ENCODE assay signal across 23 mouse cellular contexts in genomic region chr2:32295285-32295684, GRCm38 (mm10). TPM values are rescaled to one million over a fixed set of nuclear protein-coding genes. Genes with fewer than 3 reads are reported as not detected.
DNase-seq lines count a peak whose midpoint lies in the region; ATAC-seq and TF ChIP-seq lines count a peak whose summit lies in the region.
"Had no signal": no experiment of that assay in that cellular context is flagged by ENCODE, and none has a peak within 500 bp of the region (broad histone marks: within the 10 kb centered on the region; RNA-seq: fewer than 3 reads in every experiment).

No protein-coding gene starts in this region.

- peaks cover 81% of the 10 kb centered on the region for H3K36me3 ChIP-seq in liver, embryonic 12.5 days
- peaks cover 48% of the 10 kb centered on the region for H3K36me3 ChIP-seq in liver, postnatal 0 days (replicated peaks; ENCODE audit: insufficient read depth, low read length)
- peaks cover 31% of the 10 kb centered on the region for H3K36me3 ChIP-seq in intestine, embryonic 16.5 days (ENCODE audit: control insufficient read depth, insufficient read depth, low read length)
- peaks cover 15% of the 10 kb centered on the region for H3K36me3 ChIP-seq in stomach, embryonic 16.5 days (ENCODE audit: control insufficient read depth, insufficient read depth, low read length)
- peaks cover 55% of the 10 kb centered on the region for H3K36me3 ChIP-seq in neural tube, embryonic 15.5 days

- H3K27ac ChIP-seq in liver, embryonic 12.5 days: no peak overlapping the region
- H3K27ac ChIP-seq in liver, postnatal 0 days (ENCODE audit: low read depth): no peak overlapping the region
- H3K27ac ChIP-seq in intestine, embryonic 16.5 days (ENCODE audit: low read length): no peak overlapping the region
- no peak overlapping the region for H3K27ac ChIP-seq in stomach, embryonic 16.5 days (ENCODE audit: low read length)
- no peak overlapping the region for H3K27ac ChIP-seq in neural tube, embryonic 15.5 days (replicated peaks)
- H3K27ac ChIP-seq: embryonic facial prominence, embryonic 13.5 days; forebrain, embryonic 10.5 days; hindbrain, embryonic 12.5 days; hindbrain, embryonic 15.5 days had no signal

- ATAC-seq in liver, embryonic 12.5 days: 0 out of 2 replicates have a peak, but pooled peaks have one; percentile 18
- no peak for ATAC-seq in liver, postnatal 0 days
- peak; percentile 64; the same call in 1 of the 2 replicates for ATAC-seq in intestine, embryonic 16.5 days
- ATAC-seq in stomach, embryonic 16.5 days (ENCODE audit: insufficient read depth, low FRiP score): peak; percentile 61; the same call in 1 of the 2 replicates
- no peak for ATAC-seq in neural tube, embryonic 15.5 days (ENCODE audit: low FRiP score)
- ATAC-seq: CD4-positive, CD25-positive, alpha-beta regulatory T cell, adult 4 months; forebrain, embryonic 14.5 days; forebrain, postnatal 0 days had no signal

- H3K9me3 ChIP-seq in liver, embryonic 12.5 days (replicated peaks): no peaks in the 10 kb centered on the region
- no peaks in the 10 kb centered on the region for H3K9me3 ChIP-seq in liver, postnatal 0 days (ENCODE audit: low read length)
- H3K9me3 ChIP-seq in intestine, embryonic 16.5 days (ENCODE audit: control insufficient read depth, low read length): no peaks in the 10 kb centered on the region
- H3K9me3 ChIP-seq in stomach, embryonic 16.5 days (replicated peaks; ENCODE audit: control insufficient read depth, low read length): no peaks in the 10 kb centered on the region
- no peaks in the 10 kb centered on the region for H3K9me3 ChIP-seq in neural tube, embryonic 15.5 days (replicated peaks)
- H3K9me3 ChIP-seq: embryonic facial prominence, embryonic 13.5 days; forebrain, embryonic 10.5 days; hindbrain, embryonic 12.5 days; hindbrain, embryonic 15.5 days had no signal

- H3K27me3 ChIP-seq in liver, embryonic 12.5 days (replicated peaks): no peaks in the 10 kb centered on the region
- H3K27me3 ChIP-seq in liver, postnatal 0 days (ENCODE audit: insufficient read depth, low read length): no peaks in the 10 kb centered on the region
- no peaks in the 10 kb centered on the region for H3K27me3 ChIP-seq in intestine, embryonic 16.5 days (replicated peaks; ENCODE audit: control insufficient read depth, insufficient read depth, low read length)
- H3K27me3 ChIP-seq in stomach, embryonic 16.5 days (ENCODE audit: control insufficient read depth, insufficient read depth, low read length): no peaks in the 10 kb centered on the region
- H3K27me3 ChIP-seq in neural tube, embryonic 15.5 days (replicated peaks): no peaks in the 10 kb centered on the region
- H3K27me3 ChIP-seq: embryonic facial prominence, embryonic 13.5 days; hindbrain, embryonic 12.5 days; hindbrain, embryonic 15.5 days had no signal

- no peak for DNase-seq in liver, postnatal 0 days
- DNase-seq in adrenal gland, postnatal 10 days: no peak
- DNase-seq: adrenal gland, adult 2 months; adrenal gland, postnatal 25 days; cerebellum, adult 11-12 months; cerebellum, adult 8-10 months; forebrain, postnatal 0 days; gastrocnemius, adult 2 months; gastrocnemius, postnatal 14 days; heart, adult 11 months had no signal

- TF ChIP-seq CTCF in liver, postnatal 0 days (IDR thresholded peaks at IDR 0.05; ENCODE audit: low read depth): no peak

- 0 out of 2 replicates have a peak, but pooled peaks cover 2% of the 10 kb centered on the region for H3K4me1 ChIP-seq in liver, embryonic 12.5 days
- peaks cover 4% of the 10 kb centered on the region; the same call in 1 of the 2 replicates for H3K4me1 ChIP-seq in liver, postnatal 0 days (ENCODE audit: insufficient read depth)
- no peaks in the 10 kb centered on the region; the same call in 1 of the 2 replicates for H3K4me1 ChIP-seq in intestine, embryonic 16.5 days (ENCODE audit: control insufficient read depth, insufficient read depth, low read length)
- 0 out of 2 replicates have a peak, but pooled peaks cover 5% of the 10 kb centered on the region for H3K4me1 ChIP-seq in stomach, embryonic 16.5 days (ENCODE audit: control insufficient read depth, insufficient read depth, low read length)
- 0 out of 2 replicates have a peak, but pooled peaks cover 4% of the 10 kb centered on the region for H3K4me1 ChIP-seq in neural tube, embryonic 15.5 days
- H3K4me1 ChIP-seq: forebrain, embryonic 10.5 days; hindbrain, embryonic 12.5 days; hindbrain, embryonic 15.5 days had no signal

- 76% methylated on average over 3 of the region's 3 CpGs for WGBS in liver, embryonic 12.5 days (ENCODE audit: insufficient replicate concordance)
- 90% methylated on average over 3 of the region's 3 CpGs for WGBS in liver, postnatal 0 days (ENCODE audit: insufficient replicate concordance)
- WGBS in intestine, embryonic 16.5 days: 79% methylated on average over 3 of the region's 3 CpGs
- 80% methylated on average over 3 of the region's 3 CpGs for WGBS in stomach, embryonic 16.5 days
- 84% methylated on average over 3 of the region's 3 CpGs for WGBS in neural tube, embryonic 15.5 days

- no peak overlapping the region for H3K4me2 ChIP-seq in liver, embryonic 12.5 days
- no peak overlapping the region for H3K4me2 ChIP-seq in liver, postnatal 0 days (ENCODE audit: low read depth, low read length)
- no peak overlapping the region for H3K4me2 ChIP-seq in intestine, embryonic 16.5 days (ENCODE audit: low read depth, low read length)
- H3K4me2 ChIP-seq in stomach, embryonic 16.5 days (ENCODE audit: low read depth, low read length): no peak overlapping the region
- no peak overlapping the region for H3K4me2 ChIP-seq in neural tube, embryonic 15.5 days
- H3K4me2 ChIP-seq: embryonic facial prominence, embryonic 13.5 days; heart, embryonic 11.5 days; hindbrain, embryonic 12.5 days; hindbrain, embryonic 15.5 days had no signal

- no peak overlapping the region for H3K9ac ChIP-seq in liver, embryonic 12.5 days
- no peak overlapping the region for H3K9ac ChIP-seq in liver, postnatal 0 days (replicated peaks)
- no peak overlapping the region for H3K9ac ChIP-seq in intestine, embryonic 16.5 days (ENCODE audit: low read depth, low read length)
- H3K9ac ChIP-seq in stomach, embryonic 16.5 days (ENCODE audit: low read length): no peak overlapping the region
- no peak overlapping the region for H3K9ac ChIP-seq in neural tube, embryonic 15.5 days (replicated peaks)
- H3K9ac ChIP-seq: embryonic facial prominence, embryonic 13.5 days; forebrain, postnatal 0 days; hindbrain, embryonic 12.5 days; hindbrain, embryonic 15.5 days had no signal

- no peak overlapping the region for H3K4me3 ChIP-seq in liver, embryonic 12.5 days
- H3K4me3 ChIP-seq in liver, postnatal 0 days (ENCODE audit: low read depth, low read length): no peak overlapping the region
- no peak overlapping the region for H3K4me3 ChIP-seq in intestine, embryonic 16.5 days (ENCODE audit: low read length)
- no peak overlapping the region for H3K4me3 ChIP-seq in stomach, embryonic 16.5 days (replicated peaks; ENCODE audit: low read length)
- H3K4me3 ChIP-seq in neural tube, embryonic 15.5 days (replicated peaks): no peak overlapping the region
- H3K4me3 ChIP-seq: embryonic facial prominence, embryonic 13.5 days; forebrain, embryonic 10.5 days; gastrocnemius, adult 2 months; hindbrain, embryonic 12.5 days; hindbrain, embryonic 15.5 days had no signal

- TF ChIP-seq EP300 in liver, postnatal 0 days (IDR thresholded peaks at IDR 0.05; ENCODE audit: low read depth): no peak

RNA-seq across cellular contexts. Expression of gene Swi5, which starts 7.4 kb away (rescaled TPM):
- 214 and 218 TPM in 2 replicates for polyA plus RNA-seq in liver, embryonic 12.5 days (2016; fragmentation: Nextera tagmentation; extraction: Ambion mirVana)
- 188 and 209 TPM in 2 replicates for polyA plus RNA-seq in liver, postnatal 0 days (2015; fragmentation: Nextera tagmentation; extraction: Ambion mirVana)
- 342 and 377 TPM in 2 replicates for polyA plus RNA-seq in intestine, embryonic 16.5 days (2015; fragmentation: Nextera tagmentation; extraction: Ambion mirVana)
- 372 and 388 TPM in 2 replicates for polyA plus RNA-seq in stomach, embryonic 16.5 days (2015; fragmentation: Nextera tagmentation; extraction: Ambion mirVana)
- 421 and 448 TPM in 2 replicates for polyA plus RNA-seq in neural tube, embryonic 15.5 days (2015; fragmentation: Nextera tagmentation; extraction: Ambion mirVana)
- 100 to 1,000 TPM; 248 to 255 TPM for total RNA-seq in adrenal gland, postnatal 10 days (2021)

RNA-seq across cellular contexts. Expression of gene Golga2, which starts 8.1 kb away (rescaled TPM):
- polyA plus RNA-seq in liver, embryonic 12.5 days (2016; fragmentation: Nextera tagmentation; extraction: Ambion mirVana): 13.0 and 14.4 TPM in 2 replicates
- polyA plus RNA-seq in liver, postnatal 0 days (2015; fragmentation: Nextera tagmentation; extraction: Ambion mirVana): 5.8 and 7.0 TPM in 2 replicates
- 21.5 and 21.6 TPM in 2 replicates for polyA plus RNA-seq in intestine, embryonic 16.5 days (2015; fragmentation: Nextera tagmentation; extraction: Ambion mirVana)
- polyA plus RNA-seq in stomach, embryonic 16.5 days (2015; fragmentation: Nextera tagmentation; extraction: Ambion mirVana): 24.6 TPM in 2 replicates
- 27.5 and 31.3 TPM in 2 replicates for polyA plus RNA-seq in neural tube, embryonic 15.5 days (2015; fragmentation: Nextera tagmentation; extraction: Ambion mirVana)
- 10 to 100 TPM; 62.1 to 77.3 TPM for total RNA-seq in adrenal gland, postnatal 10 days (2021)

RNA-seq across cellular contexts. Expression of gene Uck1, which starts 35.3 kb away (rescaled TPM):
- polyA plus RNA-seq in liver, embryonic 12.5 days (2016; fragmentation: Nextera tagmentation; extraction: Ambion mirVana): 39.9 and 42.0 TPM in 2 replicates
- 26.9 and 33.3 TPM in 2 replicates for polyA plus RNA-seq in liver, postnatal 0 days (2015; fragmentation: Nextera tagmentation; extraction: Ambion mirVana)
- 72.4 and 74.4 TPM in 2 replicates for polyA plus RNA-seq in intestine, embryonic 16.5 days (2015; fragmentation: Nextera tagmentation; extraction: Ambion mirVana)
- 53.4 and 59.7 TPM in 2 replicates for polyA plus RNA-seq in stomach, embryonic 16.5 days (2015; fragmentation: Nextera tagmentation; extraction: Ambion mirVana)
- polyA plus RNA-seq in neural tube, embryonic 15.5 days (2015; fragmentation: Nextera tagmentation; extraction: Ambion mirVana): 88.6 and 95.8 TPM in 2 replicates
- total RNA-seq in adrenal gland, postnatal 10 days (2021): 100 to 1,000 TPM; 129 to 184 TPM

RNA-seq across cellular contexts. Expression of gene Ciz1, which starts 56.8 kb away (rescaled TPM):
- 24.8 and 27.1 TPM in 2 replicates for polyA plus RNA-seq in liver, embryonic 12.5 days (2016; fragmentation: Nextera tagmentation; extraction: Ambion mirVana)
- polyA plus RNA-seq in liver, postnatal 0 days (2015; fragmentation: Nextera tagmentation; extraction: Ambion mirVana): 9.0 and 9.9 TPM in 2 replicates
- polyA plus RNA-seq in intestine, embryonic 16.5 days (2015; fragmentation: Nextera tagmentation; extraction: Ambion mirVana): 47.1 and 51.4 TPM in 2 replicates
- 41.9 and 45.4 TPM in 2 replicates for polyA plus RNA-seq in stomach, embryonic 16.5 days (2015; fragmentation: Nextera tagmentation; extraction: Ambion mirVana)
- polyA plus RNA-seq in neural tube, embryonic 15.5 days (2015; fragmentation: Nextera tagmentation; extraction: Ambion mirVana): 43.8 and 44.8 TPM in 2 replicates
- 10 to 100 TPM; 49.0 to 63.5 TPM for total RNA-seq in adrenal gland, postnatal 10 days (2021)

RNA-seq across cellular contexts. Expression of gene Dnm1, which starts 57.9 kb away (rescaled TPM):
- 2.4 and 3.1 TPM in 2 replicates for polyA plus RNA-seq in liver, embryonic 12.5 days (2016; fragmentation: Nextera tagmentation; extraction: Ambion mirVana)
- 0.06 and 0.25 TPM in 2 replicates for polyA plus RNA-seq in liver, postnatal 0 days (2015; fragmentation: Nextera tagmentation; extraction: Ambion mirVana)
- polyA plus RNA-seq in intestine, embryonic 16.5 days (2015; fragmentation: Nextera tagmentation; extraction: Ambion mirVana): 11.8 and 12.5 TPM in 2 replicates
- polyA plus RNA-seq in stomach, embryonic 16.5 days (2015; fragmentation: Nextera tagmentation; extraction: Ambion mirVana): 8.1 and 8.2 TPM in 2 replicates
- 72.4 and 86.9 TPM in 2 replicates for polyA plus RNA-seq in neural tube, embryonic 15.5 days (2015; fragmentation: Nextera tagmentation; extraction: Ambion mirVana)
- 10 to 100 TPM; 15.8 to 23.8 TPM for total RNA-seq in adrenal gland, postnatal 10 days (2021)
- total RNA-seq: common myeloid progenitor, adult 5-6 weeks; hematopoietic stem cell, adult 5-6 weeks had no signal
- polyA plus RNA-seq: CD4-positive, CD25-positive, alpha-beta regulatory T cell, adult 4 months had no signal

Comparison
In these comparisons a context has a peak if more than half of its experiments do, and no peak if none do; other contexts are left out.
1. ATAC-seq: peak in liver, embryonic 12.5 days (single experiment), intestine, embryonic 16.5 days (single experiment) and stomach, embryonic 16.5 days (single experiment); none in liver, postnatal 0 days (single experiment) and neural tube, embryonic 15.5 days (single experiment).